Mouse (Mus musculus) limb, embryonic 13.5 days (tissue): ENCODE measurements around the gene Ap1m1. TPM values are rescaled to one million over a fixed set of nuclear protein-coding genes. Genes with fewer than 3 reads are reported as not detected.

Source experiments
- ATAC-seq: fragments of 200-750 bp; cut with Nextera tagmentation; 2 replicates; pipeline ENCODE4 v1.8.0; 2017; ENCODE audit warnings: low read depth, moderate number of reproducible peaks, moderate TSS enrichment; ENCODE audit not compliant: low FRiP score
- H3K27ac ChIP-seq: fragments of 300-500 bp; sonication (generic); 2 replicates; pipeline ENCODE4 v1.5.1; 2015; ENCODE audit warnings: inconsistent platforms, mild to moderate bottlenecking, moderate library complexity
- H3K27me3 ChIP-seq: fragments of 300-500 bp; sonication (generic); 2 replicates; pipeline ENCODE4 v1.6.1; 2015; ENCODE audit warnings: mild to moderate bottlenecking, inconsistent platforms
- H3K36me3 ChIP-seq: fragments of 300-500 bp; sonication (generic); 2 replicates; pipeline ENCODE4 v1.6.1; 2015; ENCODE audit warnings: inconsistent platforms, mild to moderate bottlenecking, moderate library complexity
- H3K4me1 ChIP-seq: fragments of 300-500 bp; sonication (generic); 2 replicates; pipeline ENCODE4 v1.6.1; 2015; ENCODE audit warnings: inconsistent platforms
- H3K4me2 ChIP-seq: fragments of 300-500 bp; sonication (generic); replicated peaks from 2 replicates; pipeline ENCODE4 v1.6.1; 2015; ENCODE audit warnings: inconsistent platforms, mild to moderate bottlenecking, moderate library complexity
- H3K4me3 ChIP-seq: fragments of 300-500 bp; sonication (generic); 2 replicates; pipeline ENCODE4 v1.5.1; 2015; ENCODE audit warnings: moderate library complexity, mild to moderate bottlenecking, inconsistent platforms
- H3K9ac ChIP-seq: fragments of 300-500 bp; sonication (generic); 2 replicates; pipeline ENCODE4 v1.6.1; 2015; ENCODE audit warnings: mild to moderate bottlenecking, inconsistent platforms
- H3K9me3 ChIP-seq: fragments of 300-500 bp; sonication (generic); 2 replicates; pipeline ENCODE4 v1.6.1; 2016; ENCODE audit warnings: inconsistent platforms
- WGBS: fragments of 180-500 bp; shearing (Covaris S2); methylation state at CpG from one replicate; pipeline ENCODE4 v1.1.7; 2015; 5-methylcytosine and 5-hydroxymethylcytosine counted together
- polyA plus RNA-seq: library from polyadenylated mRNA; unstranded; fragments of >200 nt; fragmentation: Nextera tagmentation; extraction: Ambion mirVana; gene quantifications from 2 replicates; pipeline ENCODE4 v1.2.1, GENCODE M21; 2015

Ap1m1 gene
- polyA plus RNA-seq = 127 and 132 TPM in 2 replicates

GRCm38 (mm10) chr8:72239499-72240402, at the start of gene Ap1m1:
Gene Ap1m1 (plus strand): TSS chr8:72240018.
- H3K27ac ChIP-seq = peak within 1 kb of the TSS; percentile 94
- no peaks in the 10 kb centered on the region for H3K27me3 ChIP-seq
- H3K36me3 ChIP-seq = peaks cover 12% of the 10 kb centered on the region
- ATAC-seq = peak; percentile 98
- H3K4me3 ChIP-seq = peak within 1 kb of the TSS; percentile 63
- under 1% methylated on average over 54 of the region's 54 CpGs for WGBS
- peaks cover 15% of the 10 kb centered on the region for H3K4me1 ChIP-seq
- no peaks in the 10 kb centered on the region for H3K9me3 ChIP-seq
- peak within 1 kb of the TSS; percentile 71 for H3K9ac ChIP-seq
- peak within 1 kb of the TSS; percentile 73 for H3K4me2 ChIP-seq

DNA sequence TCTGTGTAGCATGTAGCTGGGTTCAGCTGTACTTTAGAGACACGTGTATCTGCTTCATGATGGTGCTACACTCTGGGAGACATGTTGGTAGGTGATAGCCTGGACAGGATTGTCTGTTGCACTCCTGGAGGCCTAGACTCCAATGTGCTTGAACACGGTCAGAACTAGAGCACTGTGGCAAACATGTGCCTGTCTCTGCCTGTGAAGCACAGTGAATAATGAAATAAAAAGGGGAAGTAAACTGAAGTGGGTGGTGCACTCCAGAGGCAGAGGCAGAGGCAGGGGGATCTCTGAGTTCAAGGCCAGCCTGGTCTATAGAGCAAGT, 49.6 kb upstream of the Ap1m1 start:
- ATAC-seq = no peak
- Histone ChIP-seq H3K27ac (no peak overlapping the region), H3K4me3 (no peak overlapping the region), H3K27me3 (no peaks in the 10 kb centered on the region), H3K4me1 (no peaks in the 10 kb centered on the region), H3K36me3 (no peaks in the 10 kb centered on the region), H3K9me3 (0 out of 2 replicates have a peak, but pooled peaks cover 2% of the 10 kb centered on the region), H3K9ac (no peak overlapping the region), H3K4me2 (no peak overlapping the region)
- WGBS = 80% methylated on average over 2 of the region's 2 CpGs

GRCm38 (mm10) chr8:72192065-72192464, 47.8 kb upstream of the Ap1m1 start:
- H3K4me3 ChIP-seq = no peak overlapping the region
- H3K36me3 ChIP-seq = no peaks in the 10 kb centered on the region

GRCm38 (mm10) chr8:72197997-72198396, 41.8 kb upstream of the Ap1m1 start:
- Histone ChIP-seq H3K36me3 (no peaks in the 10 kb centered on the region), H3K4me1 (no peaks in the 10 kb centered on the region), H3K4me3 (no peak overlapping the region), H3K27ac (no peak overlapping the region), H3K4me2 (no peak overlapping the region), H3K9ac (no peak overlapping the region), H3K9me3 (peaks cover 17% of the 10 kb centered on the region), H3K27me3 (no peaks in the 10 kb centered on the region)
- 57% methylated on average over 8 of the region's 8 CpGs for WGBS
- no peak for ATAC-seq

More at GRCm38 (mm10) chr8:72192065-72192464, 47.8 kb upstream of the Ap1m1 start:
- Histone ChIP-seq H3K9ac (no peak overlapping the region), H3K4me1 (no peaks in the 10 kb centered on the region), H3K4me2 (no peak overlapping the region), H3K27me3 (no peaks in the 10 kb centered on the region), H3K9me3 (0 out of 2 replicates have a peak, but pooled peaks cover 2% of the 10 kb centered on the region), H3K27ac (no peak overlapping the region)
- no peak for ATAC-seq

DNA sequence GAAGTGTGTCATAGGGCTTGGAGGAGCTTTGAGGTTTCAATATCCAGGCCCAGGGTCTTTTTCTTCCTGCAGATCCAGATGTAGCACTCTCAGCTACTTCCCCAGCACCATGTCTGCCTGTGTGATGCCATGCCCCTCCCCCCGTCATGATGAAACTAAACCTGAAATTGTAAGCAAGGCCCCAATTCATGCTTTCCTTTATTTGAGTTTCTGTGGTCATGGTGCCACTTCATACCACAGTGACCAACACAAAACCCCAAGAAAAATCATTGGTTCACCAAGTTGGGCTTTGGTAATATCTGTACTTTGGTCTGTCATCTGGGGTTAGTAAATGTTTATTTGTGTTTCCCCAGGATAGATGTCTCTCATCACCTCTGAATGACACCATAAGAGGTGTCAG, 31.2 kb upstream of the Ap1m1 start:
- no peak for ATAC-seq
- Histone ChIP-seq H3K9ac (no peak overlapping the region), H3K4me1 (no peaks in the 10 kb centered on the region), H3K9me3 (0 out of 2 replicates have a peak, but pooled peaks cover 8% of the 10 kb centered on the region), H3K27ac (no peak overlapping the region), H3K4me3 (no peak overlapping the region), H3K27me3 (no peaks in the 10 kb centered on the region), H3K4me2 (no peak overlapping the region), H3K36me3 (no peaks in the 10 kb centered on the region; the same call in 1 of the 2 replicates)
- 76% methylated on average over 1 of the region's 1 CpGs for WGBS

GRCm38 (mm10) chr8:72210222-72210621, 29.6 kb upstream of the Ap1m1 start:
- no peaks in the 10 kb centered on the region for H3K36me3 ChIP-seq
- no peak overlapping the region for H3K9ac ChIP-seq
- ATAC-seq = no peak
- H3K27ac ChIP-seq = no peak overlapping the region
- H3K4me2 ChIP-seq = no peak overlapping the region
- 75% methylated on average over 4 of the region's 4 CpGs for WGBS
- no peaks in the 10 kb centered on the region for H3K27me3 ChIP-seq
- no peak overlapping the region for H3K4me3 ChIP-seq
- H3K9me3 ChIP-seq = no peaks in the 10 kb centered on the region
- no peaks in the 10 kb centered on the region for H3K4me1 ChIP-seq

GRCm38 (mm10) chr8:72210710-72211109, 29.1 kb upstream of the Ap1m1 start:
- Histone ChIP-seq H3K9me3 (no peaks in the 10 kb centered on the region), H3K36me3 (no peaks in the 10 kb centered on the region), H3K4me2 (no peak overlapping the region), H3K4me1 (no peaks in the 10 kb centered on the region), H3K27me3 (no peaks in the 10 kb centered on the region), H3K27ac (no peak overlapping the region), H3K4me3 (no peak overlapping the region), H3K9ac (no peak overlapping the region)
- 50% methylated on average over 2 of the region's 2 CpGs for WGBS
- ATAC-seq = no peak

DNA sequence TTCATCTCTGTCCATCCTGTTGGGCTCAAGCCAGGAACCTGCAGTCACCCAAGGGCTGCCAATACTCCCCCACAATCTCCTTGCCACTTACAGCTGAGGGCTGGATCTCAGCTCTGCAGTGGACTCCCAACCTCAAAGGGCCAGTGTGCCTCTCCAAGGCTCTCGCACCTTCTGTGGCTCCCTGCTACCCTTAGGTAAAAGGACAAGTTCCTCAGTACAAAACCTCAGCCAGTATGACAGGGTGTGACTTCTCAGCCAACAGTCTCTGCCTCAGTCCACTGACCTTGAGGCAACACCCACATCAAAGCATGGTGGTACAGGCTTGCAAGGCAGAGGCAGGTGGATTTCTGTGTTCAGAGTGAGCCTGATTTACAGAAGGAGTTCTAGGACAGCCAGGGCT, 28.0 kb upstream of the Ap1m1 start:
- no peaks in the 10 kb centered on the region for H3K9me3 ChIP-seq
- 79% methylated on average over 1 of the region's 1 CpGs for WGBS
- H3K9ac ChIP-seq = no peak overlapping the region
- no peaks in the 10 kb centered on the region for H3K27me3 ChIP-seq
- H3K36me3 ChIP-seq = no peaks in the 10 kb centered on the region
- no peak overlapping the region for H3K4me3 ChIP-seq
- no peaks in the 10 kb centered on the region for H3K4me1 ChIP-seq
- H3K4me2 ChIP-seq = no peak overlapping the region
- no peak overlapping the region for H3K27ac ChIP-seq
- no peak for ATAC-seq

DNA sequence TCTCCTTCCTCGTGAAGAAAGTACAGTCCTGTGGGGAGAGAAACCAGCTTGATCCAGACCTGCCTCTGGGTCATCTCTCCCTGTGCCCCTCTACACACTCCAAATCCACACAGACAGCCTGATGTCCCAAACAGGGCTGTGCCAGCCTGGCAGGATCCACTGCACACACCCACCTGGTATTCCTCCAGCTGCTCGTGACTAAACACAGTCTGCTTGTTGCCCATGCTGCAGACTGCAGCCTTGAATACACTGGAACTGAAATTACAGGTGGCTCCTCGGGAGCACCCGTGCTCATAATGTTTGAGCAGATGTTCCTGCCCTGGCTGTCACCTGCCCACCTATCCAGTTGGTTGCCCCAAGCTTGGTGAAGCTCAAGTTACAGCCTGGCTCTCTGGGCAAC, 27.1 kb upstream of the Ap1m1 start, which contains the start of gene Cib3:
Gene Cib3, minus strand, starts transcription at position 87 of the 400 bp plus-strand sequence.
- Histone ChIP-seq H3K27ac (no peak within 1 kb of the TSS), H3K4me2 (no peak within 1 kb of the TSS), H3K4me3 (no peak within 1 kb of the TSS), H3K4me1 (no peaks in the 10 kb centered on the region), H3K9me3 (no peaks in the 10 kb centered on the region), H3K27me3 (no peaks in the 10 kb centered on the region), H3K36me3 (no peaks in the 10 kb centered on the region), H3K9ac (no peak within 1 kb of the TSS)
- no peak for ATAC-seq
- WGBS = 53% methylated on average over 4 of the region's 4 CpGs

- Histone ChIP-seq H3K27me3 (no peaks in the 10 kb centered on the region), H3K4me2 (no peak within 1 kb of the TSS), H3K9ac (no peak within 1 kb of the TSS), H3K27ac (no peak within 1 kb of the TSS), H3K36me3 (no peaks in the 10 kb centered on the region), H3K4me3 (no peak within 1 kb of the TSS), H3K4me1 (no peaks in the 10 kb centered on the region), H3K9me3 (no peaks in the 10 kb centered on the region)
- ATAC-seq = no peak
- 83% methylated on average over 4 of the region's 4 CpGs for WGBS
Measured at GRCm38 (mm10) chr8:72213536-72213935, 26.3 kb upstream of the Ap1m1 start, which contains the start of gene Gm11034. Gene Gm11034 (minus strand): TSS chr8:72213636.

- Histone ChIP-seq H3K4me1 (no peaks in the 10 kb centered on the region), H3K9me3 (no peaks in the 10 kb centered on the region), H3K27ac (no peak overlapping the region), H3K4me3 (no peak overlapping the region), H3K4me2 (no peak overlapping the region), H3K9ac (no peak overlapping the region), H3K36me3 (no peaks in the 10 kb centered on the region), H3K27me3 (no peaks in the 10 kb centered on the region)
- 29% methylated on average over 2 of the region's 2 CpGs for WGBS
- ATAC-seq = no peak
Measured at GRCm38 (mm10) chr8:72215060-72215459, 24.8 kb upstream of the Ap1m1 start.

- WGBS = 36% methylated on average over 1 of the region's 1 CpGs
- Histone ChIP-seq H3K9me3 (no peaks in the 10 kb centered on the region), H3K27me3 (no peaks in the 10 kb centered on the region), H3K4me1 (peaks cover 8% of the 10 kb centered on the region), H3K27ac (no peak overlapping the region), H3K4me3 (no peak overlapping the region), H3K4me2 (no peak overlapping the region), H3K36me3 (0 out of 2 replicates have a peak, but pooled peaks cover under 1% of the 10 kb centered on the region), H3K9ac (no peak overlapping the region)
- ATAC-seq = no peak
Measured at GRCm38 (mm10) chr8:72215871-72216270, 23.9 kb upstream of the Ap1m1 start.
